Mouse (Mus musculus) hindbrain, embryonic 12.5 days (tissue): Measurements from ENCODE around the gene Rhbdd1. TPM values are rescaled to one million over a fixed set of nuclear protein-coding genes. Genes with fewer than 3 reads are reported as not detected.

Source experiments
- ATAC-seq: fragments of 200-750 bp; cut with Nextera tagmentation; 2 replicates; pipeline ENCODE4 v1.8.0; 2017; ENCODE audit warnings: moderate TSS enrichment; ENCODE audit not compliant: low FRiP score
- H3K27ac ChIP-seq: fragments of 300-500 bp; sonication (generic); 2 replicates; pipeline ENCODE4 v1.5.1; 2016; ENCODE audit warnings: mild to moderate bottlenecking
- H3K27me3 ChIP-seq: fragments of 300-500 bp; sonication (generic); 2 replicates; pipeline ENCODE4 v1.6.1; 2016; ENCODE audit warnings: mild to moderate bottlenecking
- H3K36me3 ChIP-seq: fragments of 300-500 bp; sonication (generic); 2 replicates; pipeline ENCODE4 v1.6.1; 2016; ENCODE audit warnings: mild to moderate bottlenecking
- H3K4me1 ChIP-seq: fragments of 300-500 bp; sonication (generic); 2 replicates; pipeline ENCODE4 v1.6.1; 2016
- H3K4me2 ChIP-seq: fragments of 300-500 bp; sonication (generic); replicated peaks from 2 replicates; pipeline ENCODE4 v1.6.1; 2016; ENCODE audit warnings: mild to moderate bottlenecking
- H3K4me3 ChIP-seq: fragments of 300-500 bp; sonication (generic); 2 replicates; pipeline ENCODE4 v1.5.1; 2016; ENCODE audit warnings: mild to moderate bottlenecking
- H3K9ac ChIP-seq: fragments of 300-500 bp; sonication (generic); 2 replicates; pipeline ENCODE4 v1.6.1; 2016; ENCODE audit warnings: mild to moderate bottlenecking, moderate library complexity
- H3K9me3 ChIP-seq: fragments of 300-500 bp; sonication (generic); replicated peaks from 2 replicates; pipeline ENCODE4 v1.6.1; 2016; ENCODE audit warnings: mild to moderate bottlenecking
- WGBS: fragments of 180-500 bp; shearing (Covaris S2); methylation state at CpG from one replicate; pipeline ENCODE4 v1.1.7; 2016; 5-methylcytosine and 5-hydroxymethylcytosine counted together
- polyA plus RNA-seq: library from polyadenylated mRNA; unstranded; fragments of >200 nt; fragmentation: Nextera tagmentation; extraction: Ambion mirVana; gene quantifications from 2 replicates; pipeline ENCODE4 v1.2.1, GENCODE M21; 2016

The Rhbdd1 gene
- 7.2 and 7.9 TPM in 2 replicates for polyA plus RNA-seq

- peak within 1 kb of the TSS; percentile 74 for H3K4me2 ChIP-seq
- H3K27ac ChIP-seq, result peak within 1 kb of the TSS; percentile 97
- H3K9me3 ChIP-seq, result no peaks in the 10 kb centered on the region
- peaks cover 22% of the 10 kb centered on the region for H3K4me1 ChIP-seq
- ATAC-seq, result peak; percentile 97
- H3K9ac ChIP-seq, result peak within 1 kb of the TSS; percentile 91
- H3K27me3 ChIP-seq, result 0 out of 2 replicates have a peak, but pooled peaks cover 3% of the 10 kb centered on the region
- peak within 1 kb of the TSS; percentile 85 for H3K4me3 ChIP-seq
- 4% methylated on average over 47 of the region's 47 CpGs for WGBS
- H3K36me3 ChIP-seq, result no peaks in the 10 kb centered on the region
These were observed at the start of gene Rhbdd1 for GRCm38 (mm10) chr1:82316111-82316745. TSS of gene Rhbdd1 (plus strand) at chr1:82316452.

DNA sequence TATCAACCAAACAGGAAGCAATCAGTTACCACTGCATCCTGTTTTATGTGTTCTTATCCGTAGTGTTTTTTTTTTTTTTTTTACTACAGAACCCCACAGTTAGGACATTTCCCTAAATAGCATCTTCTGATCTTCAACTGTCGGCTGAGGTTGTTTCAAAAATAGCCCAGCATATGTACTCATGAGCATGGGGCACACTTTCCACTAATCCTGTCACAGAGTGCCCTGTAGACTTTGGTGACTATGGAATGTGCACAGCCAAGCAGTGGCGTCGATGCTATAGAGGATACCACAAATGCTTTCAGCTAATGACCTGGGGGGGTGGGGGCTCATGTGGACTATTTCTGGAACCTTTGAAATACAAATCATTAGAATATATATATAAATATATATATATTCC lies 48.7 kb upstream of the Rhbdd1 start:
- WGBS, result 87% methylated on average over 4 of the region's 4 CpGs

GRCm38 (mm10) chr1:82272231-82272630 lies 44.0 kb upstream of the Rhbdd1 start:
- 83% methylated on average over 5 of the region's 5 CpGs for WGBS
- H3K9me3 ChIP-seq, result no peaks in the 10 kb centered on the region
- peaks cover 8% of the 10 kb centered on the region for H3K36me3 ChIP-seq
- H3K27me3 ChIP-seq, result no peaks in the 10 kb centered on the region
- no peak for ATAC-seq
- peaks cover 19% of the 10 kb centered on the region for H3K4me1 ChIP-seq
- H3K4me2 ChIP-seq, result no peak overlapping the region
- H3K4me3 ChIP-seq, result no peak overlapping the region
- no peak overlapping the region for H3K9ac ChIP-seq
- no peak overlapping the region for H3K27ac ChIP-seq

More for the DNA sequence above, 48.7 kb upstream of the Rhbdd1 start:
- Histone ChIP-seq H3K27me3 (no peaks in the 10 kb centered on the region), H3K27ac (no peak overlapping the region), H3K4me3 (no peak overlapping the region), H3K9me3 (no peaks in the 10 kb centered on the region), H3K4me1 (no peaks in the 10 kb centered on the region; the same call in 1 of the 2 replicates), H3K4me2 (no peak overlapping the region), H3K36me3 (no peaks in the 10 kb centered on the region), H3K9ac (no peak overlapping the region)
- ATAC-seq, result no peak

- Histone ChIP-seq H3K27ac (no peak overlapping the region), H3K4me2 (no peak overlapping the region), H3K9ac (no peak overlapping the region), H3K4me3 (no peak overlapping the region), H3K4me1 (peaks cover 19% of the 10 kb centered on the region), H3K36me3 (peaks cover 11% of the 10 kb centered on the region), H3K27me3 (no peaks in the 10 kb centered on the region), H3K9me3 (no peaks in the 10 kb centered on the region)
- ATAC-seq, result no peak
- WGBS, result 30% methylated on average over 6 of the region's 6 CpGs
These were observed 42.7 kb upstream of the Rhbdd1 start for GRCm38 (mm10) chr1:82273529-82273928.

DNA sequence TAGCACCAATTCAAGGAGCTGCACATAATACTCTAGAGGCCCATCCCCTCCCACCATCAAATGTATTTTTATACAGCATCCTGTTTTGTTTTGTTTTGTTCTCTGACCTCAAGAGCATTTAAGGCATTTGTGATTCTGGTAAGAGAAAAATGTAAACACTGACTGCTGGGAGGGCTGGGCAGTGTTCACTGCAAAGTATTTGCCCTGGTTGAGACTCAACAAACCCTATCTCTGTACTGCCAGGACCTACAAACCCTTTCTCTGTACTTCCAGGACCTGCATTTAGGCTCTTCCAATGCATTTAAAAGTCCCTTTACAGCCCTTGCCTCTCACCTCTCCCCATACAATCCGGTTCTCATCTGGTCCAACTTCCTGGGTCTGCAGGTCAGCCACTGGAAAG lies 41.9 kb upstream of the Rhbdd1 start:
- Histone ChIP-seq H3K27ac (no peak overlapping the region), H3K9ac (no peak overlapping the region), H3K27me3 (no peaks in the 10 kb centered on the region), H3K36me3 (peaks cover 11% of the 10 kb centered on the region), H3K9me3 (no peaks in the 10 kb centered on the region), H3K4me2 (no peak overlapping the region), H3K4me3 (no peak overlapping the region), H3K4me1 (peaks cover 19% of the 10 kb centered on the region)
- ATAC-seq, result no peak
- 67% methylated on average over 1 of the region's 1 CpGs for WGBS

GRCm38 (mm10) chr1:82279768-82280167 lies 36.5 kb upstream of the Rhbdd1 start:
- no peak for ATAC-seq
- Histone ChIP-seq H3K36me3 (peaks cover 11% of the 10 kb centered on the region), H3K9ac (no peak overlapping the region), H3K4me1 (peaks cover 19% of the 10 kb centered on the region), H3K27ac (no peak overlapping the region), H3K27me3 (no peaks in the 10 kb centered on the region), H3K9me3 (no peaks in the 10 kb centered on the region), H3K4me2 (no peak overlapping the region), H3K4me3 (no peak overlapping the region)
- WGBS, result 87% methylated on average over 1 of the region's 1 CpGs

DNA sequence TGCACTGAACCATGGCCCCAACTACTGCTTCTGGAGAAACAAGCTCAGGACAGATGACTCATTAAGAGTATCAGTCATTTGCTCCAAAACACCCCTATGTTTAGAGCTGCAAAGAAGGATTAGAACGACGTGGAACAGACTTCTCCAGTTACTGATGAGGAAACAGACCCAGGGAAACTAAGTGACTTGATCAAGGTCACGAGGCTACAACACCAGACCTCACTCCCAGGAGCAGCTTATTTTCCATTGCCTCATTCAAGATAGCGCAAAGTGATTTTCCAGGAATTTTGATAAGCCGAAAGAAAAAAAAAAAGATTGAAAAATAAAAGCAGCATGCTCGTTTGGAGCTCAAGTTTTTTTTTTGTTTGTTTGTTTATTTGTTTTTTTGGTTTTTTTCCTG lies 34.4 kb upstream of the Rhbdd1 start:
- peaks cover 25% of the 10 kb centered on the region for H3K4me1 ChIP-seq
- no peak overlapping the region for H3K9ac ChIP-seq
- no peaks in the 10 kb centered on the region for H3K27me3 ChIP-seq
- H3K27ac ChIP-seq, result no peak overlapping the region
- 0 out of 2 replicates have a peak overlapping the region, but pooled peaks have one; percentile 15 for H3K4me2 ChIP-seq
- no peaks in the 10 kb centered on the region for H3K9me3 ChIP-seq
- 84% methylated on average over 6 of the region's 6 CpGs for WGBS
- no peak overlapping the region for H3K4me3 ChIP-seq
- no peak for ATAC-seq
- H3K36me3 ChIP-seq, result peaks cover 7% of the 10 kb centered on the region

DNA sequence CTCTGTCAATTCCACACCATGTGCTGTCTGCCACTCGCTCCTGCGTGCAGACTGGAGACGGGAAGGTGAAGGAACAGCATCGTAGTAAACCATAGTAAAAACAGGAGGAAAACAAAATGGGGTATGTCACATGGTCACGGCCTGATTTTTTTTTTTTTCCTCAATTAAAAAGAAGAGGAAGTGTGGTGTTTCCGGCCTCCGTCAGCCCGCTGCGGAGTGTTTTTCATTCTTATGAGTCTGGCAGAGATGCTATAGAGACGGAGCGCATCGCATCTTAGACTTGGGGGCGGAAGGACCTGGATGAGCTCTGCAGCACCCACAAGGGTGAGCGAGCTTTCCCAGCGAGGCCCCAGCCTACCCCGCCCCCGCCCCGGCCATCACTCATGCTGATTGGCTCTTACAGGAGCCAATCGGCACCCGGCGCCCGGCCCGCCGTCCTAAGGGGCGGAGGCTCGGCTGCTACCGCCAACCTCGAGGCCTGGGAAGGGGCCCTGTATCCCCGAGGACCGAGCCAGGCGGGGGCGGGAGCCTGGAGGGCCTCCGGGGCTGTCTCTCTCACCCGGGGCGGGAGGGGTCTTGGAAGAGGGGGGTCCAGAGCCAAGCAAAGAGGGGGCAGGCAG lies 33.1 kb upstream of the Rhbdd1 start:
- H3K27ac ChIP-seq, result peak overlapping the region; percentile 95
- H3K27me3 ChIP-seq, result no peaks in the 10 kb centered on the region
- H3K4me1 ChIP-seq, result peaks cover 38% of the 10 kb centered on the region
- H3K36me3 ChIP-seq, result peaks cover 5% of the 10 kb centered on the region; the same call in 1 of the 2 replicates
- no peaks in the 10 kb centered on the region for H3K9me3 ChIP-seq
- under 1% methylated on average over 35 of the region's 35 CpGs for WGBS
- peak; percentile 99 for ATAC-seq
- peak overlapping the region; percentile 64 for H3K4me2 ChIP-seq
- H3K9ac ChIP-seq, result peak overlapping the region; percentile 82
- H3K4me3 ChIP-seq, result peak overlapping the region; percentile 70

DNA sequence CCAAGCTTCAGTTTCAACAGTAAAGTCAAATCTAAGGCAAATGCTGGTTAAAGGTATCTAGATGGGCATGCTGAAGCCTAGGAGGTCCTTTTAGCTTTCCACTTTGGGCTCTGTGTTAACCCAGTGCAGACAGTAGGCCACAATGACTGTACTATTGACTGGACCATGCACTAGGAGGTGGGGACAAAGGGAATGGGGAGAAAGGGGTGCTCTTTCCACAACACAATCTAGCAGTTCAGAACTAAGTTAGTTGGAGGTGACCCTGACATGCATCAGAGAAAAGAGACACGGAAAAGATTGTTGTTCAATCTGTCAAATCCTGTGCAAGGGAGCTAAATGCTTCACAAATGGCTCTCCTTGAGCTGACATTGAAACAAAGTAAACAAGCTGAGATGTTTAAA lies 32.4 kb upstream of the Rhbdd1 start:
- Histone ChIP-seq H3K4me3 (peak overlapping the region; percentile 70), H3K27me3 (no peaks in the 10 kb centered on the region), H3K9me3 (no peaks in the 10 kb centered on the region), H3K36me3 (peaks cover 13% of the 10 kb centered on the region; the same call in 1 of the 2 replicates), H3K27ac (peak overlapping the region; percentile 95), H3K9ac (peak overlapping the region; percentile 82), H3K4me2 (peak overlapping the region; percentile 64), H3K4me1 (peaks cover 46% of the 10 kb centered on the region)
- whole genome bisulfite sequencing, result 0% methylated on average over 1 of the region's 1 CpGs
- peak; percentile 20; the same call in 1 of the 2 replicates for ATAC-seq

- peaks cover 51% of the 10 kb centered on the region for H3K4me1 ChIP-seq
- peak overlapping the region; percentile 95 for H3K27ac ChIP-seq
- peak overlapping the region; percentile 82 for H3K9ac ChIP-seq
- no peak for ATAC-seq
- 14% methylated on average over 4 of the region's 4 CpGs for WGBS
- H3K4me2 ChIP-seq, result peak overlapping the region; percentile 64
- no peaks in the 10 kb centered on the region for H3K9me3 ChIP-seq
- H3K4me3 ChIP-seq, result peak overlapping the region; percentile 70
- peaks cover 13% of the 10 kb centered on the region; the same call in 1 of the 2 replicates for H3K36me3 ChIP-seq
- no peaks in the 10 kb centered on the region for H3K27me3 ChIP-seq
These were observed 31.8 kb upstream of the Rhbdd1 start for GRCm38 (mm10) chr1:82284403-82284802.

GRCm38 (mm10) chr1:82285461-82286189 lies 30.6 kb upstream of the Rhbdd1 start:
- peak overlapping the region; percentile 68; the same call in 1 of the 2 replicates for H3K27ac ChIP-seq
- ATAC-seq, result no peak

More at GRCm38 (mm10) chr1:82285461-82286189, 30.6 kb upstream of the Rhbdd1 start:
- peaks cover 54% of the 10 kb centered on the region for H3K4me1 ChIP-seq
- 12% methylated on average over 5 of the region's 5 CpGs for WGBS
- peaks cover 13% of the 10 kb centered on the region; the same call in 1 of the 2 replicates for H3K36me3 ChIP-seq
- peak overlapping the region; percentile 70 for H3K4me3 ChIP-seq
- peak overlapping the region; percentile 64 for H3K4me2 ChIP-seq
- no peaks in the 10 kb centered on the region for H3K9me3 ChIP-seq
- H3K27me3 ChIP-seq, result no peaks in the 10 kb centered on the region
- H3K9ac ChIP-seq, result peak overlapping the region; percentile 65
